Mouse (Mus musculus) mouse embryonic stem cell (cell line): ENCODE results near the gene Lsm12.

Experiments used
- in situ Hi-C, 2 experiments: fragments of 300-500 bp; cut with MboI; formaldehyde crosslinking; loops; 1 replicate in 1 of 2; 3 replicates in 1 of 2; pipeline ENCODE4 v1.14.3; 2019 to 2020; ENCODE audit warnings: low sequenced_read_pairs in 2 of 2, low pct_unique_long_range_greater_than_20kb in 1 of 2, mixed read lengths in 1 of 2; ENCODE audit not compliant: unreplicated experiment in 1 of 2

Lsm12 gene

GRCm38 (mm10) chr11:102184646-102185495 lies at the start of gene Lsm12:
TSS of gene Lsm12 (minus strand) at chr11:102185296.
- in situ Hi-C loops = no loop called here

- in situ Hi-C loops = no loop called here
Observed at GRCm38 (mm10) chr11:102230006-102230741, 45.1 kb upstream of the Lsm12 start, which contains the start of gene Hdac5. TSS of gene Hdac5 (minus strand) at chr11:102230166.

- in situ Hi-C loops = no loop called here
Observed at GRCm38 (mm10) chr11:102229331-102229953, 44.3 kb upstream of the Lsm12 start.

- in situ Hi-C loops = no loop called here
Observed at GRCm38 (mm10) chr11:102228646-102229268, 43.7 kb upstream of the Lsm12 start.

GRCm38 (mm10) chr11:102228191-102228545 lies 43.1 kb upstream of the Lsm12 start:
- in situ Hi-C loops = no loop called here

GRCm38 (mm10) chr11:102227270-102228190 lies 42.4 kb upstream of the Lsm12 start:
- in situ Hi-C loops = no loop called here

GRCm38 (mm10) chr11:102226067-102226978 lies 41.2 kb upstream of the Lsm12 start:
- in situ Hi-C loops = no loop called here

GRCm38 (mm10) chr11:102225221-102225620 lies 40.1 kb upstream of the Lsm12 start:
- in situ Hi-C loops = no loop called here

- in situ Hi-C loops = no loop called here
Observed at GRCm38 (mm10) chr11:102224686-102225085, 39.6 kb upstream of the Lsm12 start.

- in situ Hi-C loops = no loop called here
Observed at GRCm38 (mm10) chr11:102223166-102223565, 38.1 kb upstream of the Lsm12 start.

GRCm38 (mm10) chr11:102221954-102222351 lies 36.9 kb upstream of the Lsm12 start:
- in situ Hi-C loops = no loop called here

- in situ Hi-C loops = no loop called here
Observed at GRCm38 (mm10) chr11:102221243-102221953, 36.3 kb upstream of the Lsm12 start.

GRCm38 (mm10) chr11:102220451-102220850 lies 35.4 kb upstream of the Lsm12 start:
- in situ Hi-C loops = no loop called here

GRCm38 (mm10) chr11:102219994-102220346 lies 34.9 kb upstream of the Lsm12 start:
- in situ Hi-C loops = no loop called here

GRCm38 (mm10) chr11:102219247-102219993 lies 34.3 kb upstream of the Lsm12 start:
- in situ Hi-C loops = no loop called here

GRCm38 (mm10) chr11:102218783-102219182 lies 33.7 kb upstream of the Lsm12 start:
- in situ Hi-C loops = no loop called here
